Mouse (Mus musculus): ENCODE data around the gene Nectin1.

Gene Nectin1

GRCm38 (mm10) chr9:43797746-43798145 lies 54.0 kb downstream of the Nectin1 start:
- no peak for DNase-seq (ENCODE audit: low read depth, low spot score)

- no peak for DNase-seq (ENCODE audit: low read depth, low spot score)
Observed at GRCm38 (mm10) chr9:43800525-43800924, 56.7 kb downstream of the Nectin1 start.

DNA sequence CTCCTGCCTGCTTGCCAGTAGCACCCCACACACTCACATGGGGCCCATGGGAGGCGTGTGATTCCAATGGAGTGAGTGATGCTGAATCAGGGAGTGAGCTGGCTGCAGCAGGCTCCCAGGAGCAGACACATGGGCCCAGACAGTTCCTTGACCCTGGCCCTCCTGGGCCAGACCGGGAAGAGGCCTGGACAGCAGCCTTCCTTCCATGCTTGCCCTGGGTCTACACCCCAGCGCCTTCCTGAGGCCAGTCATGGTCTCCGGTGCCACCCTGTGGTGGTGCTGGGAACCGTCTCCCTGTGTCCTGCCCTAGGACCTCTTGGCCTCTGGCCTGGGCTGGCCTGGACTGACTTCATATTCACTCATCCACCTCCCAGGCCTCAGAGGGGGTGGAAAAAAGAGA lies 58.1 kb downstream of the Nectin1 start:
- DNase-seq (ENCODE audit: low read depth, low spot score) = peak; percentile 28

DNA sequence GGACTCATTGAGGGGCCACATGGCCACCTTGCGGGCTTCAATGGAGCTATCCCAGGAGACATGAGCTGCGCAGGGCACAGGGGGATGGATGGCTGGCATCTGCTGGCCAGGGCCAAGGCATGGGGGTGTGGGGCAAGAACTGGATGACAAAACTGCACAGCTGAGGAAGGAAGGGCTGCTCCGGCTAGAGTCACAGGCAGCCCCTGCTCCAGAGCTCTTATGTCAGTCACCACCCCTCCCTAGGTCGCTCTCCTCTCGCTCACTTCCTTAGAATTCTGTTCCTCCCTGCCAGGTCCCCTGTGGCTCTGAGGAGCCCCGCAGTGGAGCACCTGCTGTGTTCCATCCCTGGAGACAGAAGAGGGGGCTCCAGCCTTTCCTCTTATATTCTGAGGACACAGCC lies 63.8 kb downstream of the Nectin1 start:
- no peak for DNase-seq (ENCODE audit: low read depth, low spot score)

- no peak for DNase-seq (ENCODE audit: low read depth, low spot score)
Observed at GRCm38 (mm10) chr9:43808099-43808498, 64.3 kb downstream of the Nectin1 start.

DNA sequence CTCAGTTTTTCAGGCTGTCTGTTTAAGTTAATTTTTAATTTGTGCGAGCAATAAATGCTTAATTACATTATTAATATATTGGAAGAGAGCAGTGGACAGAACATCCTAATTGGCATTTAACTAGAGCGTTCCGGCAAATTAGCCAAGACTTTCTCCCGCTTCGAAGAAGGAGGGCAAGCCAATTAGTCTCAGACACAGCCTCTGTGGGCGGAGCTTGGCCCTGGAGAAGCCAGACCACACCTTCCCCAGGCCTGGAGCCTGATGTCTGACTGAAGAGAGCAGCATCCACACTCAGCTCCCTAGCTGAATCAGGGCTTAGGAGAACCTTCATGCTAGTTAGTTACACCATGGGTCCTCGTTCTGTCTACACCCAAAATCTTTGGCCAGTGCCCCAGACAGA lies 64.8 kb downstream of the Nectin1 start:
- no peak for DNase-seq (ENCODE audit: low read depth, low spot score)

GRCm38 (mm10) chr9:43813156-43813555 lies 69.4 kb downstream of the Nectin1 start:
- DNase-seq (ENCODE audit: low read depth, low spot score) = no peak

DNA sequence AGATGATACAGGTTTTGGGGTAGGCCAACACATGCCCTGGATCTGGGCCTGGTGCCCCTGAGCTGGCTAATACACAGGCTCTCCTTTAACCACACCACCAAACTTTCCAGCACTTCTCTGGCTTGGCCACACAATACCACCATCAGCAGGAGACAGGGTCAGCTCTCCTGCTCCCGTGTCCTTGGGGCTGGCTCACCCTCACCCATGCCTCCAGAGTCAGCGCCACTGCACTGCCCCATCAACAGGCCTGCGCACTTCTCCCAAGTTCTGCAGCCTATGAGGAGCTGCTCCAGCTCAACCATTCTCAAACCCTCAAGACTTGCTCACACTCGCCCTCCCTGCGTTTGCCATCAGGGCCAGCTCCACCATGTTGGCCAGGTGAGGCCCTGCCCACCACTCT lies 78.4 kb downstream of the Nectin1 start:
- DNase-seq (ENCODE audit: low read depth, low spot score) = no peak

DNA sequence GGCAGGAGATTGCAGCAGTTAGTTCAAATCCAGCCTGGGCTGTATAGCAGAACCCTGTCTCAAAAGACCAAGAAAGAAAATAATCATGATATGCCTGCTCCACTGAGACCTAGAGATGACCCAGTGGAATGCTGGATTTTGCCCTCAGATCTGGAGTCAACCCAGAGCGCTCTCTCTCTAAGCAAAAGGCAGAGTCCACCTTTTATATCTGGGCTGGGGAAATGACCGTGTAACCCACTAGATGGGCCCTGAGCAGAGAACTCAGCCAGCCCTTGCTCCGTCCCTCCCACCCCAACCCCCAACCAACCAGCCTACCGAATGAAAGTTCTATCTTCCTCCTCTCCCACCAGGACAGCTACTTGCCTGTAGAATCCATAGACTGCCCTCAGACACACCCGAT lies 81.4 kb downstream of the Nectin1 start:
- no peak for DNase-seq (ENCODE audit: low read depth, low spot score)

DNA sequence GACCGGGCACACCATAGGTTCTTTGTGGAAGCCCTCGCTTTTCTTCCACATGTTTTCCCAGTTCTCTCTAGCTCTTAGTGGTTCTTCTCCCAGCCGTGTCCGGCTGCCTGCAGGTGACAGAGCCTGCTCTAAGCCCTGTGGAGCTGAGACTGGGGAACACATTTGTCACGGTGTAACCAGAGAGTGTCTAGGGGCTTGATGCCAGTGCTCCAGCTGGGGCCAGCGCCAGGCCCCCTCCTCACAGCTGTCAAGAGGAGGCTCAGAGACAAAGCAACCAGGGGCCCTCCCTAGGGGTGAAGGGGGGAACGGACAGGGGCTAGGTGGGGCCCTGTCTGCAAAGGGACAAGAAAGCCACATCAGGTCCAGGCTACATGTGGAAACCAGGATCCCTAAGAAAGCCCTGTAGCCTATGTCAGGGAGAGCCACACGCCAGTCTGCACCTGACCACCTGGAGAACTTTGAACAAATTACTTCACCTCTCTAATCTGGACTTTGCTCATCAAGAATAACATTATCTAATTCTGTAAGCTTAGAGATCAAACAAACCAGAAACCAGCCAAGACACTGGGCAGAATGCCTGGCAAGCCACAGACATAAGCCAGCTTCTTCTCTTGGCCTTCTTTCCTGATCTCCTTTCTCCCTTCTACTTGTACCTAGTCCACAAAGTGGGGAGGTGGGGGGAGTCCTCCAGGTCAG lies 82.9 kb downstream of the Nectin1 start:
- no peak for DNase-seq (ENCODE audit: low read depth, low spot score)

DNA sequence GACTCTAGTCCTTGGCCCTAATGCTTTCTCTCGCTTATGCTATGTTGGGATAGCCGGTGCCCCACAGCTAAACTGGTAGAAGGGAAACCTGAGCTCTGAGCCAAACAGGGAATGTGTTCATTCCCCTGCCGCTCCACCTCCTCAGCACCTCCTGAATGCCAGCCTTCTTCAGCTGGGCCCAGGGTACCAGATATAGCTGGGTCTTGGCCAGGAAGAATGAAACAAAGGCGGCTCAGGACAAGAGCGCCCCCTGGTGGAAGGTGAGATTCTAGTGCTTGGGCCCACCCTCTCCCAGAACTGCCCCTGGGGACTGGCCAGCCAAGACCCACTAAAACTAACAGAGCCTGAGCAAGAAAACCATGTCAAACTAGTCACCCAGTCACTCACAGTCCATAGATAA lies 83.8 kb downstream of the Nectin1 start:
- peak; percentile 36 for DNase-seq (ENCODE audit: low read depth, low spot score)

DNA sequence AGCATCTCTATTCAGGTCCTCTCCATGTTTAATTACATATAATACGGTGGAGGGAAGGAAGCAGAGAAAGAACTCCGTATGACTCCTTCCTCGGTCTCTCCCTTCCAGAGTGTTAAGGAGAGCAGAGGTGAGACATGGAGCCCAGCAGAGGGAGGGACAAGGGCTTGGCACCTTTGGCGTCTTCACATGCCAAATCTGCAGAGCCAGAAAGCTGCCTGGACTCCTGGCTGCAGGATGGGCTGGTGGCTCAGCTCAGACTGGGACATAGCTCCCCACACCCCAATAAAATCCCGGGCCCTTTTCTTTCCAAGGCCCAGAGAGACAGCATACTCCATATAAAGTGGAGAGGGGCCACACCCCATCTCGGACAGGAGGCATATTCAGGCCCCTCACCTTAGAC lies 85.2 kb downstream of the Nectin1 start:
- no peak for DNase-seq (ENCODE audit: low read depth, low spot score)

GRCm38 (mm10) chr9:43833232-43833631 lies 89.4 kb downstream of the Nectin1 start:
- no peak for DNase-seq (ENCODE audit: low read depth, low spot score)

GRCm38 (mm10) chr9:43834283-43834682 lies 90.5 kb downstream of the Nectin1 start:
- no peak for DNase-seq (ENCODE audit: low read depth, low spot score)

DNA sequence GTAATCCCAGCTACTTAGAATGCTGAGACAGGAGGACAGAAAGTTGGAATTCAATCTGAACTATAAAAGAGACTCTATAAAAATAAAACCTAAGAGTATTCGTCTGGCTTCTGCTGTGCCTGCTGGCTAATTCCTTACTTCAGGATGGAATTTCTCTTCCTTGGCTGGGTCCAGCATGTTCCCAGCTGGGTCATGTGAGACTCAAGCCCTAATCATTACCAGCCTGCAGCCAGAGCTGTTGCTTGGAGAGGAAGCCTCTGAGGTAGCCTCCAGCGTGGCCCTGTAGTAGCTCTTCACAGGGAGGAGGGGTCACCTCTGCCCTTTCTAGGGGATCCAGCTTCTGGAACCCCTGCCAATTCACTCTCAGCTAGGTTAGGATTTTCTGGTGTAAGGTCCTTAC lies 94.8 kb downstream of the Nectin1 start:
- DNase-seq (ENCODE audit: low read depth, low spot score) = no peak

DNA sequence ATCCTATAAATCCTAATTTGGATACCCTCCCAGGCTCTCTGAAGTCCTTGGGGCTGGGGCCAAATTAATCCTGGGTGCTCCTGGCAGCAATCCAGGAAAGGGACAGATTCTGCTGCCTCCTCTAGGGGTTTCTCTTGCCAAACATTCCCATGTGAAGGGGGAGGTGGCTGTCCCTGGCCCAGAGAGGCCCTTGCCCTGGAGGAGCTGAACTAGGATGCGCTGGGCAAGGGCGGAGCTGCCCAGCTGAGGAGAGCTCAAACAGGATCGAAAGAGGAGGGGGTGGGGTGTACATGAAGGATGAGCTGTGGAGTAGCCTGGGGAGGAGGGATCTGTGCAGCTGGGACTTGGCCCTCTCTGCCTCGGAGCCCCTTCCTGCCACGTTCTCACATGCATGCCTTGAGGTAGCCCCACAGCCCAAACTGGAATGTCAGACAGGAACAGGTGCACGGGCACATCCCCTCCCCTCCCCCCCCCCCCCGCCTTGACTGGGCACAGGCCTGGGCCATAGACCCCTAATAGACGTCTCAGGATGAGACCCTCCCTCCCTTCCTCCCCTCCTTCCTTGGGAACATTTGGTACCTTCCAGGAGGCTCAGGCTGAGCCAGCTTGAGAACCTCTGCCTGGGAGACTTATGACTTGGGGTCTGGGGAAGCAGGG lies 99.3 kb downstream of the Nectin1 start:
- no peak for DNase-seq (ENCODE audit: low read depth, low spot score)

DNA sequence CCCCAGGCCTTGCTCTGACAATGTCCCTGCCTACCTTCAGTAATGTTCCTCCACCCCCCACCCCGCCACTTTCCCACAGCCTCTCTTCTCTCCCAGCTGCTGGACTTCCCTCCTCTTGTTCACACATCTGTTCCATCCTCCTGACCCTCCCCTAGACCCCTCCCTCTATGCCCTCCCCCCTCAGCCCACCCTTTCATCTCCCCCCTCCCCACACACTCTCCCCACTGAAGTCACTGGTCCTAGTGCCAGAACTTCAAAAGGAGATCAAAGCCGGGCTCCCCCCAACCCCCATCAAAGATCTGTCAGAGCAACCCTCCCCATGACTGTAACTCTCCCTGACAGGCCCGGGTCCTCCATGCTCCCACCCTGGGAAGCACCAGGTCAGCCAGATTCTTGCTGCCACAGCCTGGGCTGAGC lies 99.9 kb downstream of the Nectin1 start:
- no peak for DNase-seq (ENCODE audit: low read depth, low spot score)

DNA sequence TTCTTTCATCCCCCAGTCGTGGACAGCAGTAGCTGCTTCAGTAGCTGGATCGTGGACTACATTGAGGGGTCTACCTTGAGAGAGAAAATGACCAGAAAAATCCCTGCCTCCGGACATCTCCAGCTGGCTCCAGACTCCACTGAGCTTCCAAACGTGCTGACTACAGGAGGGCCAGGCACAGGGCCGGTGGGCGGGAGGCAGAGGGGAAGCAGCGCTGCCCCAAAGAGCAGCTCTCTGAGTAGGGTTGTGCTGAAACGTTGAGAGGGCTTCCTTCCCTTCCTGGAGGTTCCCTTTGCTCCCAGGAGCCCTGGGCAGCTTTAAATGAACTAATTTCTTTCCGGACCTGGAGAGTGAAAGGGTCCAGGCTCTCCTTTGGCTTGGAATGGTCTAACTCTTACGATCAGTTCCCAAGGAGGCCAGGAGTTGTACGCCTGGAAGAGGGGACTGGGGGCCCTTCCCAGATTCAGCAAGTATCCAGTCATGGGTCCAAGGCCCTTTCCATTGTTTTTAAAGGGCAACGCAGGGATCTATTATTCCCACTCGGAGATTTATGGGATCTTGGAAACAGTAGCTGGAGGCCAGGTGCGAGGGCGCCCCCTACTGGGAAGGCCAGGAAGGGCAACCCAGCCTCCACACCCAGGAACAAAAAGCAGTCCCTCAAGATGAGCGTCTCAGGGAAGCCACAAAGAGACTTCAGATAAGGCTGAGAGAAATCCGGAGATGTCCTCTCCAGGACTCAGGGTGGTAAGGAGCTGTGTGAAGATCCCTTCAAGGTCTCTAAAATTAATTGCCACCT lies 102.1 kb downstream of the Nectin1 start:
- DNase-seq (ENCODE audit: low read depth, low spot score) = no peak

DNA sequence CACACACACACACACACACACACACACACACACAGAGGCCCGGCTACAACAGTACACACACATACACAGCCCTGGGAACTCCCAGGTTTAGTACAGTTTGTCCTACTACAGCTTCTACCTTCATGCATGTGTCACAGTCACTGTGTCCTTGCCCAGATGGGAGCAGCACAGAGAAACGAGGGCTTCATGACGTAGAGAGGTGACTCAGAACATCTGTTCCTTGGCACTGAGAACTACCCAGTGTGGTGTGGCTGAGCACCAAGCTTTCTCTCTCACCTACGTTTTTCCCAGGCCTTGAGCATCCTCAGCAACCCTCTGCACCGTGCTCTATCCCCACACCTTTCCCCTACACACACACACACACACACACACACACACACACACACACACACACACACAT lies 104.1 kb downstream of the Nectin1 start:
- no peak for DNase-seq (ENCODE audit: low read depth, low spot score)

GRCm38 (mm10) chr9:43850281-43850680 lies 106.5 kb downstream of the Nectin1 start:
- DNase-seq (ENCODE audit: low read depth, low spot score) = no peak

DNA sequence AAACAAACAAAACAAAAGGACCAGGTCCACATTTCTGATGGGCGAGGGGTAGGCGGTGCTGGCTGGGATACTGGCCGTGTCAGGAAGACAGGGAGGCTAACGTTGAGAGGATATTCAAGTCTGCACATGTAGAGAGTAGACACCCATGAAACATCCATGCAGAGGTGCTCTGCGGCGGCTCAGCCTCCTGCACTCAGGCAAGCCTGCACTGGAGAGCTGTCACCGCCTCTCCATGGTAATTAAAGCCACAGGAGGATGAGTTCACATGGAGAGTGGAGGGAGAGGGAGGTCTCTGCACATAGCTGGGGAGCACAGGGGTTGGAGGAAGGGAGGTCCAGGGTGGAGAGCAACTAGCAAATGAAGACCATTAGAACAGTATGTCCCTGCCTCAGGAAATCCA lies 107.4 kb downstream of the Nectin1 start:
- DNase-seq (ENCODE audit: low read depth, low spot score) = no peak

DNA sequence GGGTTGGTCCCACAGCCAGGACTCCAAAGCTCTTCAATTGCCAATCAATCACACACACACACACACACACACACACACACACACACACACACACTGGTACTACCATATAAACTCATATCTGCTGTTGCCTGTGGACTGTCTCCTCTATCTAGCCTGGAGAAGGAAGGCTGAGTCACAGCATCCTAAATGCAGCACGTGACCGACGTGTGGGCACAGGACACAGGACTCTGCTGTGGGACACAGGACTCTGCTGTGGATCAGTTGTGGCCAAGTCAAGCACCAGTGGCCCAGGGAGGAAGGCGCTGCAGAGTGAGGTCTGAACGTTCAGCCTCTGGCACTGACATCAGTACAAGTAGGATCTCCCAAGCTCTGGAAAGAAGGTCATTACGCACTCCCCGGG lies 112.1 kb downstream of the Nectin1 start:
- no peak for DNase-seq (ENCODE audit: low read depth, low spot score)
